Mouse (Mus musculus): ENCODE results near the gene Dnmbp. TPM values are rescaled to one million over a fixed set of nuclear protein-coding genes. Genes with fewer than 3 reads are reported as not detected.

Dnmbp gene
- polyA plus RNA-seq, 1 experiment from 2014 or later: 24.2 TPM

DNA sequence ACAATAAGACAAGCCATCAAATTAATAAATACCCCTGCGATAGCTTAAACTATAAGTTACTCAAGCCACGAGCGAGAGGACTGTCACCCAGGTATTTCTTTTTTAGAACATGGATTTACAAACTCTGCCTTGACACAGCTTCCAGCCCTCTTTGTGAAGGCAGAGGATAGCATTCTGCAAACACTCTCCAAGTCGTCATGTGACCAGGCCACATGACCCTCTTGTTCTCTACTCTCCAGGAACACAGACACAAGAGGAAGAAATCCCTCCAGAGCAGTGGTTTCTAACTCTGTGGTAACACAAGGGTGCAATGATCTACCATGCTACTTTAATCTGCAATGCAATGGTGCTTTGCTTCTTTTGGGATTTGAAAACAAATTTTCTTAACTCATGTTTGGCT lies 69.6 kb downstream of the Dnmbp start:
- Histone ChIP-seq H3K36me3 (ENCODE audit: control insufficient read depth, insufficient read depth, low read length) (peaks cover 90% of the 10 kb centered on the region), H3K9me3 (ENCODE audit: control insufficient read depth, low read length) (no peaks in the 10 kb centered on the region), H3K4me1 (ENCODE audit: control insufficient read depth, insufficient read depth, low read length) (no peaks in the 10 kb centered on the region), H3K4me3 (ENCODE audit: low read length) (no peak overlapping the region), H3K27me3 (ENCODE audit: control insufficient read depth, insufficient read depth, low read length) (no peaks in the 10 kb centered on the region), H3K9ac (ENCODE audit: low read depth, low read length) (no peak overlapping the region), H3K4me2 (replicated peaks; ENCODE audit: low read depth, low read length) (no peak overlapping the region), H3K27ac (ENCODE audit: low read depth, low read length) (no peak overlapping the region)
- ATAC-seq (ENCODE audit: low FRiP score, low TSS enrichment): no peak
- WGBS: 92% methylated on average over 4 of the region's 4 CpGs

DNA sequence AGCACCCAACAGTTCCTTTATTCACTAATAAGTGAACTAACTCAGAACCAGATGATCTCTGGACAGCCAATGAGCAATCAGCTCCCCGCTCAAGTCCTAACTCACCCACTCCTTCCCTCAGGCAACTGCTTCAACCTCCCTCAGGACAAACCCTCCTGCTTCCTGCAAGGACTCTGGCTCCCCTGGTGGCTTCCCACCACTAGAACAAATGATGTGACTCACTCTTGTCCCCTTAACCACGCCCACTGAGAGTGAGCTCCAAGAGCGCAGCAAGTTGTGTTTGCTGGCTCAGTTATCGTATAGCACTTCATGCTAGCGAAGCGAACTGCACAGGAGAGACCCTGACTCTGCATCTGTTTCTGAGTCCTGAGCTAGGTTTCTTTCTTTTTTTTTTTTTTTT lies 82.6 kb downstream of the Dnmbp start:
- WGBS: 89% methylated on average over 6 of the region's 6 CpGs
- Histone ChIP-seq H3K4me3 (ENCODE audit: low read length) (no peak overlapping the region), H3K27ac (ENCODE audit: low read depth, low read length) (no peak overlapping the region), H3K36me3 (ENCODE audit: control insufficient read depth, insufficient read depth, low read length) (peaks cover 74% of the 10 kb centered on the region), H3K27me3 (ENCODE audit: control insufficient read depth, insufficient read depth, low read length) (no peaks in the 10 kb centered on the region), H3K4me1 (ENCODE audit: control insufficient read depth, insufficient read depth, low read length) (no peaks in the 10 kb centered on the region), H3K9me3 (ENCODE audit: control insufficient read depth, low read length) (peaks cover 4% of the 10 kb centered on the region; the same call in 1 of the 2 replicates), H3K4me2 (replicated peaks; ENCODE audit: low read depth, low read length) (no peak overlapping the region), H3K9ac (ENCODE audit: low read depth, low read length) (no peak overlapping the region)
- no peak for ATAC-seq (ENCODE audit: low FRiP score, low TSS enrichment)

DNA sequence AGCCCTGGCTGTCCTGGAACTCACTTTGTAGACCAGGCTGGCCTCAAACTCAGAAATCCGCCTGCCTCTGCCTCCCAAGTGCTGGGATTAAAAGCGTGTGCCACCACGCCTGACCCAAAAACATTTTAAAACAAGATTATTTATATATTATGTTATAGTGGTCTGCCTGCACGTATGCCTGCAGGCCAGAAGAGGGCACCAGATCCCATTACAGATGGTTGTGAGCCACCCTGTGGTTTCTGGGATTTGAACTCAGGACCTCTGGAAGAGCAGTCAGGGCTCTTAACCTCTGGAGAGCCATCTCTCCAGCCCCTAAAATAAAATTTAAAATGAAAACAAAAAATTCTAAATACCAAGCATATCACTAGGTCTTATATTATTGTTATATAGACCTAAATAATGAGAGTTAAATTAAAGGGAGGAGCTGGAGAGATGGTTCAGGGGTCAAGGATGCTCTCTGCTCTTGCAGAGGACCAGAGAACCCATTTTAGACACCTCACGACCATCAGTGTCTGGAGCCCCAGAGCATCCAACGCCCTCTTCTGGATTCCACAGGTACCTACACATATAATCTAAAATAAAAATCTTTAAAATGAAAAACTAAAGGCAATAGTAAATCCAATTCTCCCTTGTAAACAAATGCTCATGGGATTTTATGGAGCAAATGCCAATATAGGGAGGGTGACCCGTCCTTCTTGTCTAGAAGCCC lies 87.0 kb downstream of the Dnmbp start:
- Histone ChIP-seq H3K9ac (ENCODE audit: low read depth, low read length) (no peak overlapping the region), H3K4me1 (ENCODE audit: control insufficient read depth, insufficient read depth, low read length) (no peaks in the 10 kb centered on the region), H3K4me3 (ENCODE audit: low read length) (no peak overlapping the region), H3K36me3 (ENCODE audit: control insufficient read depth, insufficient read depth, low read length) (peaks cover 85% of the 10 kb centered on the region), H3K4me2 (replicated peaks; ENCODE audit: low read depth, low read length) (no peak overlapping the region), H3K27ac (ENCODE audit: low read depth, low read length) (no peak overlapping the region), H3K27me3 (ENCODE audit: control insufficient read depth, insufficient read depth, low read length) (no peaks in the 10 kb centered on the region), H3K9me3 (ENCODE audit: control insufficient read depth, low read length) (no peaks in the 10 kb centered on the region)
- 80% methylated on average over 7 of the region's 7 CpGs for WGBS
- ATAC-seq (ENCODE audit: low FRiP score, low TSS enrichment): no peak

DNA sequence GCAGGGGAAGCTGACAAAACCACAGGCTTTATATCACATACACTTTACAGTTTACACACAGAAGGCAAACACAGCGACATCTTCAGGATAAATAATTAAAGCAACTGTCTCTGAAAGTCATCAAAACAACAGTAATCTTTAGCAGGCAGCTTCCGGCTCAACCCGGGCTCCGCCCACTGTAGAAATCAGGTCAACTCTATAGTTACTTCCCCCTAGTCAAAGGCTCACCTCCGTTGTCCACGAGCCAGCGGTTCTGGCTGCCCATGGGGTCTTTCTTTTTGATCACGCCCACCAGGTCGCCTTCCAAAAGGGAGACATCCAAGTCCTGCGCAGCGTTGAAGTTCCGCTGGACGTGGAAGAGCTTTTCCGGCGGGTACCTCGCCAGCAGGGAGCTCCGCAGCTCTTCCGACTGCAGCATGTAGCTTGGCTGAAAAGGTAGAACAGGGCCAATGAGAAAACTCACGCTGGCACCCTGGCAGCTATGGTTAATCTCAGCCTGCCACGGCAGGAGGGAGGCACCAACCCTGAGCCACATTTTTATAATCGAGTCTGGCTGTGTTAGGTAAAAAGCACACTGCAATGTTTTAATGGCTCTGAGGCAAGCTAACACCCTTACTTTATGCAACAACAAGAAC lies 87.9 kb downstream of the Dnmbp start:
- H3K27me3 ChIP-seq (ENCODE audit: control insufficient read depth, insufficient read depth, low read length): no peaks in the 10 kb centered on the region
- no peak overlapping the region for H3K27ac ChIP-seq (ENCODE audit: low read depth, low read length)
- no peak overlapping the region for H3K4me3 ChIP-seq (ENCODE audit: low read length)
- H3K4me2 ChIP-seq (replicated peaks; ENCODE audit: low read depth, low read length): no peak overlapping the region
- no peaks in the 10 kb centered on the region for H3K4me1 ChIP-seq (ENCODE audit: control insufficient read depth, insufficient read depth, low read length)
- no peak overlapping the region for H3K9ac ChIP-seq (ENCODE audit: low read depth, low read length)
- H3K9me3 ChIP-seq (ENCODE audit: control insufficient read depth, low read length): no peaks in the 10 kb centered on the region
- WGBS: 91% methylated on average over 21 of the region's 21 CpGs
- ATAC-seq (ENCODE audit: low FRiP score, low TSS enrichment): no peak
- peaks cover 91% of the 10 kb centered on the region for H3K36me3 ChIP-seq (ENCODE audit: control insufficient read depth, insufficient read depth, low read length)

DNA sequence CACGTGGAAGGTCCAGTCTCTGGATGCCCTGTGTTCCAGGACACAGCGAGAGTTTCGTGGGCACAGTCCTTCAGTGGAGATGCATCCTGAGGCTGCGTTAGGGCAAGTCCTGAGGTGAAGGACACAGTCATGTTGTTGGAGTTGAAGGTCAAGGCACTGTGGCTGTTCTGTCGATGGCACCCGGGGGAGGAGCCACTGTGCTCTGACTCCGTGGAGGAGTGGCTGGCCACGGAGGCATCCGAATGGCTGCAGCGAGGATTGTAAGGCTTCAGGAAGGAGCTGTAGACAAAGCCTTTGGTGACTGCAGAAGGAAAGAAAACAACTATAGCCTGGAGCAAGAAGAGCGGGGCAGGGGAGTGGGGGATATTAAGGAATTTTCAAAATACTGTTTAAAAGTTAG lies 90.0 kb downstream of the Dnmbp start:
- no peaks in the 10 kb centered on the region for H3K27me3 ChIP-seq (ENCODE audit: control insufficient read depth, insufficient read depth, low read length)
- no peak for ATAC-seq (ENCODE audit: low FRiP score, low TSS enrichment)
- H3K9me3 ChIP-seq (ENCODE audit: control insufficient read depth, low read length): no peaks in the 10 kb centered on the region
- no peak overlapping the region for H3K4me2 ChIP-seq (replicated peaks; ENCODE audit: low read depth, low read length)
- H3K27ac ChIP-seq (ENCODE audit: low read depth, low read length): no peak overlapping the region
- no peak overlapping the region for H3K4me3 ChIP-seq (ENCODE audit: low read length)
- H3K4me1 ChIP-seq (ENCODE audit: control insufficient read depth, insufficient read depth, low read length): 0 out of 2 replicates have a peak, but pooled peaks cover 4% of the 10 kb centered on the region
- 77% methylated on average over 11 of the region's 11 CpGs for WGBS
- no peak overlapping the region for H3K9ac ChIP-seq (ENCODE audit: low read depth, low read length)
- H3K36me3 ChIP-seq (ENCODE audit: control insufficient read depth, insufficient read depth, low read length): peaks cover 93% of the 10 kb centered on the region

DNA sequence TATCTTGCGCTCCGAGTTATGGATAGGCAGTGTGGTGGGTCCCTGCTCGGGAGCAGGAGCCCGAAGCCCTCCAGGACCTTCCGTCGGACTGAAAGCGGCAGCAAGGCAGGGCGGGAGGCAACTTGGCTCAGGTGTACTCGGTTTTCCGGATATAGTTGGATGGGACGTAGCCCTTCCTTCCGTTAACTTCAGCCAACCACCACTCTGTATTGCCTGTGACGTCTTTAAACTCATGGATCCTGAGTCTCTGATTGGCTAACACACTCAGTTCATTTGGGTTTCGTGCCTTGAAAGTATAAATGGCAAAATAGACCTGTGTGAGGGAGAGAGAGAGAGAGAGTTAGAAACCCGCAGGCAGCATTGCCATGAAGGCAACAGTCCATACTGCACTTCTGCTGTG lies 92.0 kb downstream of the Dnmbp start:
- Histone ChIP-seq H3K36me3 (ENCODE audit: control insufficient read depth, insufficient read depth, low read length) (peaks cover 76% of the 10 kb centered on the region), H3K4me3 (ENCODE audit: low read length) (no peak overlapping the region), H3K9ac (ENCODE audit: low read depth, low read length) (no peak overlapping the region), H3K9me3 (ENCODE audit: control insufficient read depth, low read length) (no peaks in the 10 kb centered on the region), H3K4me1 (ENCODE audit: control insufficient read depth, insufficient read depth, low read length) (0 out of 2 replicates have a peak, but pooled peaks cover 4% of the 10 kb centered on the region), H3K27ac (ENCODE audit: low read depth, low read length) (no peak overlapping the region), H3K27me3 (ENCODE audit: control insufficient read depth, insufficient read depth, low read length) (no peaks in the 10 kb centered on the region), H3K4me2 (replicated peaks; ENCODE audit: low read depth, low read length) (no peak overlapping the region)
- 96% methylated on average over 15 of the region's 15 CpGs for WGBS
- ATAC-seq (ENCODE audit: low FRiP score, low TSS enrichment): no peak

DNA sequence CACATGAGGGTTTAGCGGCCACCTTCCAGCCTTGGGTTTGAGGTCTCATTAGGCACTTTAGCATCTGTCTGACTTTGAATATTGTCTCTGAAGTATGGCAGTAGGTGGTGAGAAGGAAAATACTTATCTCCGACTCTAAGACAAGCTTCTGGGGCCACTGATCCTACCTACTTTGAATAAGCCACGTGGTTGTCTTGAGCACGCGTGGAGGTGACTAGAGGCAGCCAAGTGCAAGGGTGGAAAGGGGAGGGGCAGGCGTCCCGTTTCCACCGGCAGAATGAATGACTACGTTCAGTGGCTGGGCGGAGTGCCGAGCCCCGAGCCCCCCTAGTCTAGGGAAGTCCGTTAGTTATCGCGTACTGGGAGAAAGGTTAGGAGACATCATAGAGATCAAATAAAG lies 92.9 kb downstream of the Dnmbp start:
- 0 out of 2 replicates have a peak, but pooled peaks cover 4% of the 10 kb centered on the region for H3K4me1 ChIP-seq (ENCODE audit: control insufficient read depth, insufficient read depth, low read length)
- ATAC-seq (ENCODE audit: low FRiP score, low TSS enrichment): no peak
- no peaks in the 10 kb centered on the region for H3K27me3 ChIP-seq (ENCODE audit: control insufficient read depth, insufficient read depth, low read length)
- no peak overlapping the region for H3K27ac ChIP-seq (ENCODE audit: low read depth, low read length)
- 89% methylated on average over 15 of the region's 15 CpGs for WGBS
- peaks cover 71% of the 10 kb centered on the region for H3K36me3 ChIP-seq (ENCODE audit: control insufficient read depth, insufficient read depth, low read length)
- no peak overlapping the region for H3K4me3 ChIP-seq (ENCODE audit: low read length)
- no peak overlapping the region for H3K9ac ChIP-seq (ENCODE audit: low read depth, low read length)
- H3K4me2 ChIP-seq (replicated peaks; ENCODE audit: low read depth, low read length): no peak overlapping the region
- H3K9me3 ChIP-seq (ENCODE audit: control insufficient read depth, low read length): no peaks in the 10 kb centered on the region

DNA sequence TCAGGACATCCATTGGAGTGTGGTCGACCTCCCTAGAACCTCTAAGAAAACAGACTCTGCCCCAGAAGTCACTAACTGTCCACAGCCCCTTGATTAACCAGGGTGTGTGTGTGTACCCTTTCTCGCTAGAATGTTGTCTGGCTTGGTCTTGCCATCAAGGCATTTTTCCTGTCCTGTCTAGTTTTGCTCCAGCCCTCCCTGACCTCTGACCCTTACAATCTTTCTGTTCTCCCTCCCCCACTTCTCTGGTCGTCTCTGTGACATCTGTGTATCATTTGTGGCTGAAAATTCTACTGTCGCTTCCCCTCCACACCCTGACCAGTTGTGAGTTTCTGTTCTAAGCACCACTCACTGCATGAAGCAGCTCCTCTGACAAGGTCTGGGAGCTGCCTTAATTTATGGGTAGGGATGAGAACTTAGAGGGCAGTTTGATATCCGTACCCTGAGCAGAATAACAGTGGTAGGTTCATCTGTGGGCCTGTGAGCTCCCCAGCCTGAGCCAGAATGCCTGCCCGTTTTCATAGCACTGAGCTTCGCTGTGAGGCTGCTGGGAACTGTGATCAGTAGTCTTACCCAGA lies 94.6 kb downstream of the Dnmbp start:
- no peak overlapping the region for H3K4me2 ChIP-seq (replicated peaks; ENCODE audit: low read depth, low read length)
- 29% methylated on average over 7 of the region's 7 CpGs for WGBS
- no peak for ATAC-seq (ENCODE audit: low FRiP score, low TSS enrichment)
- H3K36me3 ChIP-seq (ENCODE audit: control insufficient read depth, insufficient read depth, low read length): peaks cover 54% of the 10 kb centered on the region
- H3K4me3 ChIP-seq (ENCODE audit: low read length): no peak overlapping the region
- H3K9me3 ChIP-seq (ENCODE audit: control insufficient read depth, low read length): no peaks in the 10 kb centered on the region
- no peaks in the 10 kb centered on the region for H3K27me3 ChIP-seq (ENCODE audit: control insufficient read depth, insufficient read depth, low read length)
- no peak overlapping the region for H3K9ac ChIP-seq (ENCODE audit: low read depth, low read length)
- 0 out of 2 replicates have a peak, but pooled peaks cover 4% of the 10 kb centered on the region for H3K4me1 ChIP-seq (ENCODE audit: control insufficient read depth, insufficient read depth, low read length)
- no peak overlapping the region for H3K27ac ChIP-seq (ENCODE audit: low read depth, low read length)

DNA sequence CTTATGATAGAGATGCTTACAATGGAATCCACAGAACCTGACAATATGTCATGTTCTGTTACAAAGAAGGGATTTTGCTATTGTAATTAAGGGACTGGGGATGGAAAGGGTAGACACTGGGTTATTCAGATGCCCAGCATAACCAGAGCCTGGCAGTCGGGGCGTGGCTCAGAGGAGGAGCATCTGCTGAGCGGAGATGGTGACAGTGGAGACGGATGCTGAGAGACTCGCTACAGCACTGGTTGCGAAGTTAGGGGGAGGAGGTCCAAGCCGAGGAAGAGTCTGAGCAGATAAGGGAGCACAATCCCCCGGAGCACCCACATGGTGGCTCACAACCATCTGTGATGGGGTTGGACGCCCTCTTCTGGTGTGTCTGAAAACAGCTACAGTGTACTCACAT lies 96.8 kb downstream of the Dnmbp start:
- 89% methylated on average over 9 of the region's 9 CpGs for WGBS

More for the DNA sequence above, 96.8 kb downstream of the Dnmbp start:
- H3K27ac ChIP-seq (ENCODE audit: low read depth, low read length): no peak overlapping the region
- no peaks in the 10 kb centered on the region for H3K27me3 ChIP-seq (ENCODE audit: control insufficient read depth, insufficient read depth, low read length)
- ATAC-seq (ENCODE audit: low FRiP score, low TSS enrichment): no peak
- H3K4me2 ChIP-seq (replicated peaks; ENCODE audit: low read depth, low read length): no peak overlapping the region
- no peaks in the 10 kb centered on the region for H3K9me3 ChIP-seq (ENCODE audit: control insufficient read depth, low read length)
- H3K9ac ChIP-seq (ENCODE audit: low read depth, low read length): no peak overlapping the region
- peaks cover 32% of the 10 kb centered on the region for H3K36me3 ChIP-seq (ENCODE audit: control insufficient read depth, insufficient read depth, low read length)
- no peak overlapping the region for H3K4me3 ChIP-seq (ENCODE audit: low read length)
- 0 out of 2 replicates have a peak, but pooled peaks cover 4% of the 10 kb centered on the region for H3K4me1 ChIP-seq (ENCODE audit: control insufficient read depth, insufficient read depth, low read length)
